Mouse (Mus musculus) kidney, embryonic 16.5 days (tissue): Measurements from ENCODE around the gene Ipo13. TPM values are rescaled to one million over a fixed set of nuclear protein-coding genes. Genes with fewer than 3 reads are reported as not detected.
A peak's percentile ranks its signal among the peaks of the same experiment; 100 is the strongest.

ENCODE experiments used
- ATAC-seq: fragments of 200-750 bp; cut with Nextera tagmentation; 2 replicates; pipeline ENCODE4 v1.8.0; 2017; ENCODE audit warnings: moderate TSS enrichment; ENCODE audit not compliant: low FRiP score, low TSS enrichment
- H3K27ac ChIP-seq: fragments of 300-500 bp; sonication (generic); 2 replicates; pipeline ENCODE4 v1.5.1; 2014; ENCODE audit warnings: low read length
- H3K27me3 ChIP-seq: fragments of 300-500 bp; sonication (generic); 2 replicates; pipeline ENCODE4 v1.6.1; 2014; ENCODE audit warnings: low read length, control low read depth, mixed read lengths; ENCODE audit not compliant: insufficient read depth
- H3K36me3 ChIP-seq: fragments of 300-500 bp; sonication (generic); 2 replicates; pipeline ENCODE4 v1.6.1; 2014; ENCODE audit warnings: low read length, control low read depth, mixed read lengths; ENCODE audit not compliant: insufficient read depth
- H3K4me1 ChIP-seq: fragments of 300-500 bp; sonication (generic); 2 replicates; pipeline ENCODE4 v1.6.1; 2014; ENCODE audit warnings: low read length, control low read depth, mixed read lengths; ENCODE audit not compliant: insufficient read depth
- H3K4me2 ChIP-seq: fragments of 300-500 bp; sonication (generic); replicated peaks from 2 replicates; pipeline ENCODE4 v1.6.1; 2014; ENCODE audit warnings: low read depth, low read length
- H3K4me3 ChIP-seq: fragments of 300-500 bp; sonication (generic); 2 replicates; pipeline ENCODE4 v1.5.1; 2014; ENCODE audit warnings: mild to moderate bottlenecking, low read length
- H3K9ac ChIP-seq: fragments of 300-500 bp; sonication (generic); replicated peaks from 2 replicates; pipeline ENCODE4 v1.6.1; 2014; ENCODE audit warnings: low read length
- H3K9me3 ChIP-seq: fragments of 300-500 bp; sonication (generic); 2 replicates; pipeline ENCODE4 v1.6.1; 2016; ENCODE audit warnings: low read length, control low read depth
- WGBS: fragments of 180-500 bp; shearing (Covaris S2); extraction: QIAGEN DNeasy Blood & Tissue Kit; methylation state at CpG from one replicate; pipeline ENCODE4 v1.1.7; 2014; 5-methylcytosine and 5-hydroxymethylcytosine counted together
- polyA plus RNA-seq: library from polyadenylated mRNA; unstranded; fragments of >200 nt; fragmentation: Nextera tagmentation; extraction: Ambion mirVana; gene quantifications from 2 replicates; pipeline ENCODE4 v1.2.1, GENCODE M21; 2015

The Ipo13 gene
- 52.9 and 53.1 TPM in 2 replicates for polyA plus RNA-seq

DNA sequence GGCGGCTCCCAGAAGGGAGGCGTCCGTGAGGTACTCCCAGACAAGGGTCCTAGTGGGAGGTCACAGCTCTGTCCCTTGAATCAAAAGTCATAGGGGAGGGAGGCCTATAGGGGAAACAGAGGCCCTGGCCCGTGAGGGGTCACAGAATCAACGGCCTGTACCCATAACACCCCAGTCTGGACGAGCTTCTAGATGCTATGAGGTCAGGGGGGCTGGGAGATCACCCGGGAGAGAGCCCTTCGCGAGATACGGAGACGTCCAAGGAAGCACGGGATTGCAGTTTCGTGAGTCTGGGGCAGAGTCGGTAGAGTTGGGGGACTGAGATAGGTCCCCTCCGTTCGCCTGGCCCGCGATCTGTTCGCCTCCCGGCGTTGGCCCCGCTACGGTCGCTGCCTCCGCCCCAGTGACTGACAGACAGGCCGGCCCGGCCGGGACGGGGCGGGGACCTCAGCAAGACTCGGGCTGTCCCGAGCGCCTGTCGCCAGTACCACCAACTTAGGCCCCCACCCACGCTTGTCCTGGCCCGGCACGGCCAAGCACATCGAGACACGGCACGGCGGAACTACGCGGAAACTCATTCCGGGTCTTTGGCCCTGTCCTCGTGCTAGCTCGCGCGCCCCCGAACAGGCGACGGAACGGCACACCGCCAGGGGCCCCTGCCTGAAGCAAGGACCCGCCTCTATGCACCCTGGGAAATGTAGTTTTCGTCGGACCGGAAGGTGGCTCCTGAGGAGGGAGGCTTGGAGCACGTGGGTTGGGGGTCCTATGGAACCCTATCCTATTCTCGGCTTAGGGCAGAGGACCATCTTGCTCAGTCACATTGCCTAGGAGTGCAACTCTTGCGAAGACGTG lies at the start of gene Ipo13:
TSS of gene Ipo13 (minus strand) at position 409 of the 852 bp plus-strand sequence.
- peak; percentile 95 for ATAC-seq
- Histone ChIP-seq H3K4me3 (peak within 1 kb of the TSS; percentile 87), H3K9ac (peak within 1 kb of the TSS; percentile 85), H3K27me3 (no peaks in the 10 kb centered on the region), H3K4me1 (peaks cover 28% of the 10 kb centered on the region), H3K27ac (peak within 1 kb of the TSS; percentile 63), H3K4me2 (peak within 1 kb of the TSS; percentile 99), H3K36me3 (peaks cover 12% of the 10 kb centered on the region), H3K9me3 (no peaks in the 10 kb centered on the region)
- WGBS, result 0% methylated on average over 61 of the region's 61 CpGs

DNA sequence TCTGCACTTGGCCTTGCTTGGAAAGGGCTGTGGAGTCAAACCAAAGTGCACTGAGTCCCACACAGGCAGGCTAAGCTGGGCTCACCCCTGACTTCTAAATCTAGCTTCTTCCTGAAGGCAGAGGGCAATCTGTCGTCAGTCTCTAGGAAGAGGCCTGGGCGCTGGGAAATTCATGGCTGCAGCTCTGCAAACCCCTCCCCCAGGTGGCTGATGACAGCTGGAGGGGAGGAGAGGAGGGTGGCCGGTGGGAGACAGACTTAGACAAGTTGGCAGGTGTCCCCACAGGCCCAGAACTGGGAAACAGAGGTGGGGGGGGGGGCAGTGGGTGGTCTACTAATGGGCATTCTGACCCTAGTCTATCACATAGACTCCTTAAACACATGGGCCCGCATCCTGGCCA lies 42.7 kb upstream of the Ipo13 start:
- no peak overlapping the region for H3K4me3 ChIP-seq
- no peaks in the 10 kb centered on the region for H3K4me1 ChIP-seq
- H3K4me2 ChIP-seq, result no peak overlapping the region
- no peaks in the 10 kb centered on the region for H3K27me3 ChIP-seq
- no peaks in the 10 kb centered on the region for H3K9me3 ChIP-seq
- 48% methylated on average over 4 of the region's 4 CpGs for WGBS
- peaks cover 13% of the 10 kb centered on the region for H3K36me3 ChIP-seq
- no peak overlapping the region for H3K9ac ChIP-seq
- ATAC-seq, result no peak
- no peak overlapping the region for H3K27ac ChIP-seq

DNA sequence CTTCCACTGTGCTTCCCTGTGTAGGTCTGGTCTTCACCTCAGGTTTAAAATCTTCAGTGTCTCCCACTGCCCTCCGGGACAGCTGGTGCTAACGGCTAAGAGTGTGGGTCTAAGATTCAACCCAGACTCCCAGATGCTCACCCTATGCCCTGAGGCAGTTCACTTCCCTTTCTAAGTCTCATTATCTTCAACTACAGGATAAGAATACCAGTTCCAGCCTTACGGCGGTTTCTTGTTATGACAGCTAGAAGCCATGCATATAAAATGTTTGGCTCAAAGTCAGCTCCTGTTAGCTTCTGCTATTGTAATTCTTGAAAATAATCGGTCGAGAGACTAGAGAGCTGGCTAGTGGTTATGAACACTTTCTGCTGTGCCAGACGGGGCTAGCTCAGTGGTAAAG lies 32.7 kb upstream of the Ipo13 start:
- peaks cover 9% of the 10 kb centered on the region for H3K36me3 ChIP-seq
- H3K4me2 ChIP-seq, result no peak overlapping the region
- H3K9ac ChIP-seq, result no peak overlapping the region
- H3K9me3 ChIP-seq, result peaks cover 3% of the 10 kb centered on the region; the same call in 1 of the 2 replicates
- ATAC-seq, result no peak
- H3K4me1 ChIP-seq, result 0 out of 2 replicates have a peak, but pooled peaks cover 4% of the 10 kb centered on the region
- 82% methylated on average over 7 of the region's 7 CpGs for WGBS
- no peaks in the 10 kb centered on the region for H3K27me3 ChIP-seq
- no peak overlapping the region for H3K27ac ChIP-seq
- no peak overlapping the region for H3K4me3 ChIP-seq

DNA sequence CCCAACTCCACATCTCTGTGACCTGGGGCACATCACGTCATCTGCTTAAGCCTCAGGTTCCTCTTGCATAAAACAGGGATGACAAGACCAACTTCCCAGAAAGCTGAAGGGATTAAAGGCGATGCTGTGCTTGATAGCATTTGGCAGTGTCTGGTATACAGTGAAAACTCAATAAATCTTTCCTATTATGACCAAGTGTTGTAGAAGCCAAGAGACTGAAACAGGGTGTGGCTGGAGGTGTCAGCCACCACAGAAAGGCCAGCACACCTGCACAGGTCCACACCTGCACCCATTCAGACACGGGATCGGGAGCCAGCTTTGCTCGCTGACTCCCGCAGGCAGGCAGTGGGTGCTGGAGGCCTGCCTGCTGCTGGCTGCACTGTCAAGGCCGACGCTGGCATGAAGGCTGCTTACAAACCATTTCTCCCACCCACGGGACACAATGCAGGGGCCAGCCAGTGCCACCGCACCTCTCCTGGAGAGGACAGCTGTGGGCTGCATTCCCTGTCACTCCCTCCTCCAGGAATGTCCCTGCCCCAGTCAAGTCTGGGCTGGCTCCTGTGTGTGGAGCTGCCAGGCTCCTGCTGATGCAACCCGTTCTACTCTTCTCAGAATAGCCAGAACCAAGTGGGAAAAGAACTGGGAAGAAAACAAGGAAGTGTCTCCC lies 32.0 kb upstream of the Ipo13 start:
- 89% methylated on average over 11 of the region's 11 CpGs for WGBS
- Histone ChIP-seq H3K36me3 (0 out of 2 replicates have a peak, but pooled peaks cover 3% of the 10 kb centered on the region), H3K27me3 (no peaks in the 10 kb centered on the region), H3K4me3 (no peak overlapping the region), H3K4me1 (0 out of 2 replicates have a peak, but pooled peaks cover 4% of the 10 kb centered on the region), H3K27ac (no peak overlapping the region), H3K4me2 (no peak overlapping the region), H3K9me3 (no peaks in the 10 kb centered on the region), H3K9ac (no peak overlapping the region)
- ATAC-seq, result no peak

DNA sequence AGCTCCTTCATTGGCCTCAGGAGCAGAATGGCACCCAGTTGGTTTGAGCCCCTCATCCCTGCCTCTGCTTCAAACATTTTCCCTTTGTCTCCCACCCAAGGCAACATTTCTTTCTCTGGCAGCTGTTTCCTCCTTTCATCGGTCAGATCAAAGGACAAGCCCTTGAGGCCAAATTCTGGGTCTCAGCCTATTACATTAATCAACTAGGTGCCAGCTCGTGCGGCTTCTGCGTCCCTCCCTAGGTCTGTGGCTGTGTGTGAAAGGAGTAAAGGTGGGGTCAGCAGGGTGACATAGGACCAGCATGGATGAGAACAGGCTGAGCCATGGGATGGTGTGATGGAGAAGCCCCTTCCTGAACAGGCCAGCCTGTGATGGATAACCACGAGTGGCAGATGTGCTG lies 28.5 kb upstream of the Ipo13 start:
- no peak overlapping the region for H3K9ac ChIP-seq
- no peaks in the 10 kb centered on the region for H3K27me3 ChIP-seq
- H3K9me3 ChIP-seq, result no peaks in the 10 kb centered on the region
- H3K36me3 ChIP-seq, result peaks cover 2% of the 10 kb centered on the region; the same call in 1 of the 2 replicates
- no peak overlapping the region for H3K27ac ChIP-seq
- 10% methylated on average over 5 of the region's 5 CpGs for WGBS
- no peak overlapping the region for H3K4me2 ChIP-seq
- ATAC-seq, result no peak
- H3K4me3 ChIP-seq, result no peak overlapping the region
- H3K4me1 ChIP-seq, result 0 out of 2 replicates have a peak, but pooled peaks cover 4% of the 10 kb centered on the region

DNA sequence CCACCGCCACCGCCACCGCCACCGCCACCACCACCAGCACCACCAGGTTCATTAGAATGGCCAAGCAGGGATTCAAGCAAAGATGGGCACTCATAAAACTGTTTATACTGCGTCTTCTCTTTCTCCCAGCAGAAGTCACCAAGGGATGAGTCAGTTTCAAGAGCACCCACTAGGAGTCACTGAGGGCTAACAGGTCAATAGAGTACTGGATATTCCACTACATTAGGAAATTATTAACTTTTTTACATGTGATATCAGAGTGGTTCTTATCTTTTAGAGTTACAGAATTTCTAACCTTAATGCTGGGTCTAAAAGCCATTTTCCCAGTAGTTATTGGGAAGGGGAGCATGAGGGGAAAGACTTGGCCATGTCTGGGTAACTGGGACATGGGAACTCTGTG lies 22.2 kb upstream of the Ipo13 start:
- Histone ChIP-seq H3K27me3 (no peaks in the 10 kb centered on the region), H3K4me2 (no peak overlapping the region), H3K27ac (no peak overlapping the region), H3K4me3 (no peak overlapping the region), H3K36me3 (peaks cover 2% of the 10 kb centered on the region; the same call in 1 of the 2 replicates), H3K4me1 (no peaks in the 10 kb centered on the region), H3K9ac (no peak overlapping the region), H3K9me3 (no peaks in the 10 kb centered on the region)
- 96% methylated on average over 5 of the region's 5 CpGs for WGBS
- ATAC-seq, result no peak

DNA sequence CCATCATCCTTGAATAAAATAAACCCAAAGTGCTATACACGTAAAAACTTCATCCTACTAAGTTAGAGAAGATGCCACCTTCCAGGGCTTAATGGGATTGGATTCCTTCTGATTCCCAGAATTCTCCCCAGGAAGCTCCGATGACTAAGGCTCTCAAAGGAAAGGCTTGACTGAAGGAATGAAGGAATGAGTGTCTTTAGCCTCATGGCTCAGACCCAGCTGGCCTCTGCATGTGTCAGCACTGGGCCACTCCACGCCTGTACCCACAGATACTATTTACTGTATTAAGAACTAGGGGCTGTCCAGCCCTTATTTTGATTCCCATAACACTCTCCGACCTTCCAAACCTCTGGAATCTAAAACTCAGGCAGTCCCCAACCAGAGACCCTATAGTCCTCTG lies 19.3 kb upstream of the Ipo13 start:
- Histone ChIP-seq H3K4me1 (peaks cover 10% of the 10 kb centered on the region), H3K36me3 (no peaks in the 10 kb centered on the region), H3K4me3 (no peak overlapping the region), H3K4me2 (no peak overlapping the region), H3K9me3 (no peaks in the 10 kb centered on the region), H3K27ac (no peak overlapping the region), H3K9ac (no peak overlapping the region), H3K27me3 (peaks cover 6% of the 10 kb centered on the region; the same call in 1 of the 2 replicates)
- 78% methylated on average over 4 of the region's 4 CpGs for WGBS
- no peak for ATAC-seq

DNA sequence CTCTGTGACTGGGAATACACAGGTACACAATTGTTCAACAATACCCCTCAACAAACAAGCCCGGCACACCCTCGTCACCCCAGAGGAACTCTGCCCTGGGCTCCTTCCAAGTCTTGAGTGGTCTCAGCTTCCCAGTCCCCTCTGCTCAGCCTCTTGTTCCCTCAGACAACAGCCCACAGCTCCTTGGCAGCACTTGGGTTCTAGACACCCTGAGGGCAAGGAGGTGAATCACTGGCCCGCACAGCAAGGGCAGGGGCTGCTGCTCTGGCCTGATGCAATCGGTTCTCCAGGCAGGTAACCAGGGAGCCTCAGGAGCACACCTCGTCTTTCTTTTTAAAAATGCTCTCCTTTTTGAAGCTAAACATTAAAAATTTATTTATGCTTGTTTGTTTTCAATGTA lies 18.4 kb upstream of the Ipo13 start:
- WGBS, result 80% methylated on average over 5 of the region's 5 CpGs
- no peak overlapping the region for H3K9ac ChIP-seq
- no peaks in the 10 kb centered on the region for H3K36me3 ChIP-seq
- no peak for ATAC-seq
- H3K4me3 ChIP-seq, result no peak overlapping the region
- peaks cover 17% of the 10 kb centered on the region for H3K4me1 ChIP-seq
- no peaks in the 10 kb centered on the region for H3K9me3 ChIP-seq
- H3K27me3 ChIP-seq, result peaks cover 10% of the 10 kb centered on the region; the same call in 1 of the 2 replicates
- no peak overlapping the region for H3K27ac ChIP-seq
- no peak overlapping the region for H3K4me2 ChIP-seq

DNA sequence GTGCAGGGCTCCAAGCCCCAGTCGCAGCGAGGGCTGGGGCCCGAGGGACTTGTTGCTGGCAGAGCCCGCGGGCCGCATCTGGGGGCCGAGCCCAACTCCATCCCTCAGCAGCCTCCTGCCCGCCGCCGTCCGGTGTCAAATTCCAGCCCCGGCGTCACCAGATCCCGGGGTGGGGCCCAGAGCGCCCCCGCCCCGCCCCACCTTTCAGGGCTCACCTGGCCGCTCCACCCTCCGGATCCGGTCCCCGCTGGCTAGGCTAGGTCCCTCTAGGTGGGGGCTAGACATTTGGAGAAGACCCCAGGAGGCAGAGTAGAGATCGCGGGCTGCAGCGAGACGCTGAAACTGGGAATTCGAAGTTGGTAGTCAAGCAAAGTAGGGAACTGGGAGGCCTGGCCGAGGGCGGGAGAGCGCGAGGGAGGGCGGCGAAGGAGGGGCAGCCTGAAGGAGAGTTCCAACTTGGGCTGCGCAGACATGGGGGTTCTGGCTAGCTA lies 14.6 kb upstream of the Ipo13 start, which contains the start of gene Artn:
TSS of gene Artn (minus strand) at position 373 of the 491 bp plus-strand sequence.
- WGBS, result 0% methylated on average over 33 of the region's 33 CpGs
- Histone ChIP-seq H3K9me3 (no peaks in the 10 kb centered on the region), H3K27me3 (peaks cover 41% of the 10 kb centered on the region), H3K36me3 (no peaks in the 10 kb centered on the region), H3K4me1 (peaks cover 27% of the 10 kb centered on the region), H3K4me2 (peak within 1 kb of the TSS; percentile 90), H3K9ac (peak within 1 kb of the TSS; percentile 69), H3K27ac (peak within 1 kb of the TSS; percentile 71), H3K4me3 (peak within 1 kb of the TSS; percentile 58)
- ATAC-seq, result peak; percentile 76
